Mouse (Mus musculus): Measurements from ENCODE around the gene C1ql3. TPM values are rescaled to one million over a fixed set of nuclear protein-coding genes. Genes with fewer than 3 reads are reported as not detected.

Gene C1ql3
- polyA plus RNA-seq, 1 experiment from 2014 or later = 2.5 TPM

GRCm38 (mm10) chr2:13009261-13009972 is 2.2 kb downstream of the C1ql3 start:
- Histone ChIP-seq H3K9me3 (no peaks in the 10 kb centered on the region), H3K27ac (no peak overlapping the region), H3K4me2 (replicated peaks) (peak overlapping the region; percentile 100), H3K36me3 (no peaks in the 10 kb centered on the region), H3K27me3 (replicated peaks) (peaks cover 42% of the 10 kb centered on the region), H3K9ac (peak overlapping the region; percentile 48; the same call in 1 of the 2 replicates), H3K4me1 (peaks cover 19% of the 10 kb centered on the region), H3K4me3 (peak overlapping the region; percentile 53)
- no peak for ATAC-seq (ENCODE audit: low FRiP score, low read depth)
- WGBS = 6% methylated on average over 18 of the region's 18 CpGs

DNA sequence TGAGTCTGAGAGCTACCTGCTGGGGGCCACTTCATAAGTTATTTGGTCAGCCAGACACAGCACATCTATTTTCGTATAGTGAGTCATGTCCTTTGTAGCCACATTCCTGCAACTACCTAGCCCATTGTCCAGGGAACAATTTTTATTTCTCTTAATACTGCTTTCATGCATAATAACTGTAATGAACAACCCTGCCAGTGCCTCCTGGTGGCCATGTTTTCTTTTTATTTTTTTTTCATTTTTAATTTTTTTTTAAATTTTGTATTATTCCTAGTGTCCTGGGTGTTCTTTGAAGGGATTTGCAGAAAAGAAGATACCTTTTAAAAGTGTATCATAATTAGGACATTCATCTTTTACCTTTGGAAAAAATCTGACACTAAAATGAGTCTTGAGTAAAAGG is 3.2 kb downstream of the C1ql3 start:
- Histone ChIP-seq H3K27me3 (replicated peaks) (peaks cover 42% of the 10 kb centered on the region), H3K4me1 (peaks cover 19% of the 10 kb centered on the region), H3K9ac (no peak overlapping the region), H3K27ac (no peak overlapping the region), H3K9me3 (no peaks in the 10 kb centered on the region), H3K4me2 (replicated peaks) (no peak overlapping the region), H3K36me3 (no peaks in the 10 kb centered on the region), H3K4me3 (no peak overlapping the region)
- ATAC-seq (ENCODE audit: low FRiP score, low read depth) = no peak
- 66% methylated on average over 1 of the region's 1 CpGs for WGBS

DNA sequence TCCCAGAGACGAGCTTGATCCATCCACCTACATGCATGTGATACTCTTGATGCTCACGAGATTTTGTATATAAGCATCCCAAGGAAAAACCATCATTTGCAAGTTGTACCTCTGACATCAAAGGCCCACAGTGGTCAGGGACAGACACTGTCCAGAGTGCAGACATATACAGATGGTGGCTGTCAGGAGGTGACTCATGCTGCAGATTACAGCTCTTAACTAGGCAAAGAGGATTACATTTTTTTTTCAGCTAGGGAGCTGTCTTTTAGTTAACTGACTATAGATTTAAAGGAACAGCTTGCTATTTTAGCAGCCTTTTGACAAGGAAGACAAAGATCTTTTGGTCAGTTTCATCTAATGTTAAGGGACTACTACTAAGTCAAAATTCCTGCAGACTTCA is 11.6 kb downstream of the C1ql3 start:
- WGBS = 86% methylated on average over 2 of the region's 2 CpGs
- Histone ChIP-seq H3K36me3 (no peaks in the 10 kb centered on the region), H3K27ac (no peak overlapping the region), H3K27me3 (replicated peaks) (no peaks in the 10 kb centered on the region), H3K9ac (no peak overlapping the region), H3K4me2 (replicated peaks) (no peak overlapping the region), H3K4me1 (no peaks in the 10 kb centered on the region), H3K4me3 (no peak overlapping the region), H3K9me3 (no peaks in the 10 kb centered on the region)
- no peak for ATAC-seq (ENCODE audit: low FRiP score, low read depth)

- Histone ChIP-seq H3K9me3 (no peaks in the 10 kb centered on the region), H3K27me3 (replicated peaks) (no peaks in the 10 kb centered on the region), H3K9ac (no peak overlapping the region), H3K4me1 (no peaks in the 10 kb centered on the region), H3K27ac (no peak overlapping the region), H3K4me3 (no peak overlapping the region), H3K4me2 (replicated peaks) (no peak overlapping the region), H3K36me3 (no peaks in the 10 kb centered on the region)
- no peak for ATAC-seq (ENCODE audit: low FRiP score, low read depth)
- 81% methylated on average over 4 of the region's 4 CpGs for WGBS
Observed at GRCm38 (mm10) chr2:12984901-12985732, 26.5 kb downstream of the C1ql3 start.

DNA sequence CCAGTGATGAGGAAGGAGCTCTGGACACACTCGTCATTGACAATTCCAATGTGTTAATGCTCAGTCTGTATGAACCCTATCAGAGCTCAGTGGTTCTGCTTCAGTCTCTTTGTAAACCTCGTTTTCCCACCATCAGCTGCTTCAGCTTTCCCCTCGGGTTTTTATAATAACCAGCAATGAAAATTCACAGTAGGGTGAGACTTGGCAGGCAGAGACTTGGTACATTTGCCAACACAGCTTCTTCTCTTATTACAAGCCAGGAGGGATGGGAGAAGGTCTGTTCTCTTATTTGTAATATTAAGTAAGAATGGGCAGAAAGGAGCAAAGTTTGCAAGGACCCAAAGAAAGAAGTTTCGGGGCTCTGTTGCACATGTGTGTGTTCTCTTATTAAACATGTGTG is 32.8 kb downstream of the C1ql3 start:
- no peaks in the 10 kb centered on the region for H3K9me3 ChIP-seq
- H3K36me3 ChIP-seq = no peaks in the 10 kb centered on the region
- no peak overlapping the region for H3K4me2 ChIP-seq (replicated peaks)
- no peaks in the 10 kb centered on the region for H3K4me1 ChIP-seq
- no peak overlapping the region for H3K4me3 ChIP-seq
- H3K9ac ChIP-seq = no peak overlapping the region
- no peaks in the 10 kb centered on the region for H3K27me3 ChIP-seq (replicated peaks)
- WGBS = 84% methylated on average over 4 of the region's 4 CpGs
- H3K27ac ChIP-seq = no peak overlapping the region
- no peak for ATAC-seq (ENCODE audit: low FRiP score, low read depth)

- 93% methylated on average over 7 of the region's 7 CpGs for WGBS
- no peaks in the 10 kb centered on the region for H3K4me1 ChIP-seq
- no peak for ATAC-seq (ENCODE audit: low FRiP score, low read depth)
- H3K27me3 ChIP-seq (replicated peaks) = no peaks in the 10 kb centered on the region
- H3K36me3 ChIP-seq = no peaks in the 10 kb centered on the region
- H3K9ac ChIP-seq = no peak overlapping the region
- H3K4me2 ChIP-seq (replicated peaks) = no peak overlapping the region
- H3K27ac ChIP-seq = no peak overlapping the region
- no peak overlapping the region for H3K4me3 ChIP-seq
- no peaks in the 10 kb centered on the region for H3K9me3 ChIP-seq
Observed at GRCm38 (mm10) chr2:12977367-12977766, 34.2 kb downstream of the C1ql3 start.

- Histone ChIP-seq H3K4me1 (no peaks in the 10 kb centered on the region), H3K27me3 (replicated peaks) (no peaks in the 10 kb centered on the region), H3K27ac (no peak overlapping the region), H3K9me3 (no peaks in the 10 kb centered on the region), H3K4me3 (no peak overlapping the region), H3K36me3 (no peaks in the 10 kb centered on the region), H3K9ac (no peak overlapping the region), H3K4me2 (replicated peaks) (no peak overlapping the region)
- 78% methylated on average over 2 of the region's 2 CpGs for WGBS
- no peak for ATAC-seq (ENCODE audit: low FRiP score, low read depth)
Observed at GRCm38 (mm10) chr2:12973752-12974151, 37.9 kb downstream of the C1ql3 start.

DNA sequence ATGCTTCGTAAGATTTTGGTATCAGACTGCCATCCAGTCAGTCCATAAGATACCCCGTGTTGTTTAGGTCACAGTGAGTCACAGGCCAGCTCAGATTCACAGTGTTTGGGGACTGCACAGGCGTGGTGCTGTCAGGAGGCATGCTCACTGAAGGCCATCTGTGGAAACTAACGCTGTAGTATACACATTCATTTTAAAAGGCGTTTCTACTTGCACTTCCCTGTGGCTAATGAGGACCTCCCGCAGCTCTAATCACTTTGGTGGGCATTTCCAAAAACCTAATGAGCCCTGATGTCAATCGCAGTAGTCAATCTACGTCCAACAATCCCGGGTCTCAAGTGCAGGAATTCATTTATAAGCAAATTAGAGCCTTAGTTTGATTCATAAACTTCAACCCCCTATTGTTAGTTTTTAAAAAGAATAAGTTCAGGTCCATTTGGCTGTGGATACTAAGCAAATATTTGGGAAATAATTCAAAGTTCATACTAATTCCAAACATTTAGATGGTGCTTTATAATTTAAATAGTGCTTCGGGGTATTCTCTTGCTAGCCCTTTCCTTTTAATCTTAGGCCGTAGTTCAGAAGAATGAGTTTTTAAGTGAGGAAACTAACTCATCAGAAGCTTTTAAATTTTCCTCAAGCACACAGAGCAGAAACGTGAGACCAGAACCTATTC is 41.4 kb downstream of the C1ql3 start:
- WGBS = 53% methylated on average over 12 of the region's 12 CpGs
- ATAC-seq (ENCODE audit: low FRiP score, low read depth) = peak; percentile 44; the same call in 1 of the 2 replicates
- Histone ChIP-seq H3K36me3 (no peaks in the 10 kb centered on the region), H3K27ac (no peak overlapping the region), H3K9ac (no peak overlapping the region), H3K9me3 (no peaks in the 10 kb centered on the region), H3K4me3 (no peak overlapping the region), H3K4me1 (no peaks in the 10 kb centered on the region), H3K27me3 (replicated peaks) (no peaks in the 10 kb centered on the region), H3K4me2 (replicated peaks) (no peak overlapping the region)

GRCm38 (mm10) chr2:12956703-12957424 is 54.7 kb downstream of the C1ql3 start:
- H3K36me3 ChIP-seq = no peaks in the 10 kb centered on the region
- ATAC-seq (ENCODE audit: low FRiP score, low read depth) = no peak

More at GRCm38 (mm10) chr2:12956703-12957424, 54.7 kb downstream of the C1ql3 start:
- no peaks in the 10 kb centered on the region for H3K9me3 ChIP-seq
- H3K27ac ChIP-seq = no peak overlapping the region
- H3K4me3 ChIP-seq = no peak overlapping the region
- H3K27me3 ChIP-seq (replicated peaks) = no peaks in the 10 kb centered on the region
- H3K4me2 ChIP-seq (replicated peaks) = no peak overlapping the region
- no peaks in the 10 kb centered on the region for H3K4me1 ChIP-seq
- H3K9ac ChIP-seq = no peak overlapping the region

Data from neural tube, embryonic 12.5 days (tissue).